Mouse (Mus musculus) ES-E14 (cell line): ENCODE data around the gene Pus7. TPM values are rescaled to one million over a fixed set of nuclear protein-coding genes. Genes with fewer than 3 reads are reported as not detected.

Experiments
- DNase-seq: peaks from one replicate; pipeline ENCODE4 v3.0.0-alpha.2; 2013; ENCODE audit warnings: low read depth, low spot score
- H3K27ac ChIP-seq: 2 replicates; pipeline ENCODE4 v1.5.1; 2012; ENCODE audit warnings: low read depth, mild to moderate bottlenecking, low read length, moderate library complexity, mixed read lengths; ENCODE audit not compliant: poor library complexity, insufficient read depth, severe bottlenecking
- H3K36me3 ChIP-seq: 2 replicates; pipeline ENCODE4 v1.6.1; 2012; ENCODE audit warnings: mild to moderate bottlenecking, low read length, moderate library complexity, mixed read lengths; ENCODE audit not compliant: control insufficient read depth, poor library complexity, insufficient read depth, severe bottlenecking
- H3K4me1 ChIP-seq, 2 experiments: fragments of 150-350 bp in 1 of 2; sonication (generic) in 1 of 2; 2 replicates each; pipeline ENCODE4 v1.6.1; 2012; ENCODE audit warnings: low read length in 2 of 2, mild to moderate bottlenecking in 1 of 2, mixed read lengths in 1 of 2; ENCODE audit not compliant: control insufficient read depth in 2 of 2, insufficient read depth in 2 of 2, poor library complexity in 1 of 2
- H3K4me3 ChIP-seq, 2 experiments: fragments of 150-350 bp in 1 of 2; sonication (generic) in 1 of 2; 2 replicates each; pipeline ENCODE4 v1.5.1; 2012; ENCODE audit warnings: low read length in 2 of 2, low read depth in 1 of 2, mild to moderate bottlenecking in 1 of 2, mixed read lengths in 1 of 2; ENCODE audit not compliant: insufficient read depth in 1 of 2, poor library complexity in 1 of 2, severe bottlenecking in 1 of 2
- H3K9ac ChIP-seq: 2 replicates; pipeline ENCODE4 v1.6.1; 2012; ENCODE audit warnings: low read depth, mild to moderate bottlenecking, low read length, mixed read lengths; ENCODE audit not compliant: poor library complexity, insufficient read depth, severe bottlenecking
- H3K9me3 ChIP-seq: fragments of 150-350 bp; sonication (generic); 2 replicates; pipeline ENCODE4 v1.6.1; 2012; ENCODE audit warnings: low read depth, mild to moderate bottlenecking, low read length; ENCODE audit not compliant: control insufficient read depth, insufficient read depth
- CHD2 ChIP-seq: IDR thresholded peaks from 2 replicates; pipeline ENCODE4 v1.6.1; 2014; ENCODE audit warnings: mild to moderate bottlenecking, low read depth, low read length, inconsistent platforms
- HCFC1 ChIP-seq: IDR thresholded peaks from 2 replicates; pipeline ENCODE4 v1.6.1; 2012; ENCODE audit warnings: low read length, inconsistent platforms, borderline replicate concordance; ENCODE audit not compliant: insufficient read depth
- MAFK ChIP-seq: IDR thresholded peaks from 2 replicates; pipeline ENCODE4 v1.6.1; 2014; ENCODE audit warnings: mild to moderate bottlenecking, low read depth, low read length, inconsistent platforms; ENCODE audit not compliant: insufficient read depth
- ZC3H11A ChIP-seq: IDR thresholded peaks from 2 replicates; pipeline ENCODE4 v1.6.1; 2012; ENCODE audit warnings: low read depth, mild to moderate bottlenecking, inconsistent platforms, low read length, borderline replicate concordance
- ZNF384 ChIP-seq: IDR thresholded peaks from 2 replicates; pipeline ENCODE4 v1.6.1; 2012; ENCODE audit warnings: low read depth, low read length, inconsistent platforms
- in situ Hi-C, 2 experiments: fragments of 600-800 bp; cut with MboI; formaldehyde crosslinking; loops; one replicate each; pipeline ENCODE4 v1.15.1; 2025; ENCODE audit warnings: low sequenced_read_pairs in 2 of 2, inconsistent platforms in 1 of 2; ENCODE audit not compliant: unreplicated experiment in 2 of 2
- total RNA-seq: library from RNA; depleted of rRNA; stranded (reverse); fragments of 300-350 nt; gene quantifications from 2 replicates; pipeline ENCODE4 v1.2.3, GENCODE M21; 2012

The Pus7 gene
- total RNA-seq, 1 experiment, result 33.2 TPM

GRCm38 (mm10) chr5:23737111-23737510 is 46.4 kb downstream of the Pus7 start:
- Histone ChIP-seq H3K4me3 (peak overlapping the region; percentile 44 to 74), H3K9me3 (no peaks in the 10 kb centered on the region), H3K4me1 (peaks cover 0 to 17% of the 10 kb centered on the region in 2 experiments; a peak in 3 of 4 replicates), H3K27ac (peak overlapping the region; percentile 72; the same call in 1 of the 2 replicates), H3K36me3 (peaks cover 12% of the 10 kb centered on the region), H3K9ac (peak overlapping the region; percentile 83; the same call in 1 of the 2 replicates)
- TF ChIP-seq ZNF384 (no peak), HCFC1 (no peak), ZC3H11A (no peak), CHD2 (no peak), MAFK (no peak)
- in situ Hi-C loops, result no loop called here
- peak; percentile 53 for DNase-seq

- Histone ChIP-seq H3K27ac (no peak overlapping the region; the same call in 1 of the 2 replicates), H3K9ac (no peak overlapping the region), H3K9me3 (no peaks in the 10 kb centered on the region), H3K4me3 (no peak overlapping the region), H3K4me1 (peaks cover 0 to 17% of the 10 kb centered on the region in 2 experiments; a peak in 2 of 4 replicates), H3K36me3 (peaks cover 8% of the 10 kb centered on the region)
- DNase-seq, result no peak
- in situ Hi-C loops, result no loop called here
- no peak for TF ChIP-seq ZC3H11A
- TF ChIP-seq ZNF384, result no peak
- no peak for TF ChIP-seq MAFK
- no peak for TF ChIP-seq CHD2
- TF ChIP-seq HCFC1, result no peak
These were observed 47.1 kb downstream of the Pus7 start for GRCm38 (mm10) chr5:23736366-23736765.

DNA sequence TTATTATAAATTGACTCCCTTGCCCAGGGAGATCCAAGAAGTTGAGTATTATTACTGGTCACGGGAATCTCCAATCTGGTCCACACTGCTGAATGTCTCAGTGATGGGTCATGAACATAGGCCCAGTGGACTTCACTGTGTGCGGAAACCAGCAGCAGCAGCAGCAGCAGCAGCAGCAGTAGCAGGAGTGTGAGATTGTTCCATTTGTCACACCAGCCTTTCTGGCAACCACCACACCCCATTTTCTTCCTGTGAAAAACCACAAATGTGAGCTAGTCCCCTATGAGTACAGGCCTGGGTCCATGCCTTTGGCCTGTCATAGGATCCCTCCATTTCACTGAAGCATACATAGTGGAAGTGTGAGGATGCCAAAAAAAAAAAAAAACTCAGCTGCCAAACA is 61.6 kb downstream of the Pus7 start:
- no peak overlapping the region for H3K27ac ChIP-seq
- DNase-seq, result no peak
- H3K9me3 ChIP-seq, result no peaks in the 10 kb centered on the region
- H3K36me3 ChIP-seq, result no peaks in the 10 kb centered on the region
- H3K4me1 ChIP-seq, result 0 out of 4 replicates have a peak, but pooled peaks cover 0 to 2% of the 10 kb centered on the region in 2 experiments
- no peak overlapping the region for H3K4me3 ChIP-seq
- H3K9ac ChIP-seq, result no peak overlapping the region
- TF ChIP-seq ZNF384 (no peak), MAFK (no peak), CHD2 (no peak), HCFC1 (no peak), ZC3H11A (no peak)
- in situ Hi-C loops, result no loop called here

GRCm38 (mm10) chr5:23718881-23719328 is 64.6 kb downstream of the Pus7 start:
- no peak overlapping the region for H3K9ac ChIP-seq
- no peaks in the 10 kb centered on the region for H3K9me3 ChIP-seq
- H3K4me1 ChIP-seq, result 0 out of 4 replicates have a peak, but pooled peaks cover 0 to 2% of the 10 kb centered on the region in 2 experiments
- in situ Hi-C loops, result no loop called here
- DNase-seq, result no peak
- no peak overlapping the region for H3K27ac ChIP-seq
- no peak overlapping the region for H3K4me3 ChIP-seq
- H3K36me3 ChIP-seq, result no peaks in the 10 kb centered on the region
- TF ChIP-seq ZC3H11A (no peak), MAFK (no peak)

DNA sequence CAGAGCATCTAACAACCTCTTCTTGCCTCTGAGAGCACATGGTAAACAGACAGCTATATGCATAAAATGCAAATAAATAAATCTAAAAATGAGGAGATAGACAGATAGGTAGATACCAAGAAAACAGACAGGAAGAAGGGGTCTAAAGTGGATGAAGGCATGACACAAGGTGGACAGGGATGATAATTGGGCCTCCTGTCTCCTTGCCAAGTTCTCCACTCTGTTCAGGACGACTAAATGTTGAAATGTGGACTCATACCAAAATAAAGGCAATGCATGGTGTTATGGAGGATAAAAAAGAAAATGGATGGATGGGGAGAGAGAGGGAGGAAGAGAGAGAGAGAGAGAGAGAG is 65.4 kb downstream of the Pus7 start:
- DNase-seq, result no peak
- no peak overlapping the region for H3K4me3 ChIP-seq
- in situ Hi-C loops, result no loop called here
- H3K9me3 ChIP-seq, result no peaks in the 10 kb centered on the region
- no peak overlapping the region for H3K27ac ChIP-seq
- no peak for TF ChIP-seq HCFC1
- TF ChIP-seq ZNF384, result no peak
- no peak for TF ChIP-seq ZC3H11A
- TF ChIP-seq CHD2, result no peak
- no peak for TF ChIP-seq MAFK
- no peak overlapping the region for H3K9ac ChIP-seq
- H3K4me1 ChIP-seq, result peaks cover 0 to 8% of the 10 kb centered on the region in 2 experiments; a peak in 2 of 4 replicates
- no peaks in the 10 kb centered on the region for H3K36me3 ChIP-seq
